ENCODE assay signal across 8 mouse cellular contexts in genomic region chr13:40916321-40917160, GRCm38 (mm10). TPM values are rescaled to one million over a fixed set of nuclear protein-coding genes. Genes with fewer than 3 reads are reported as not detected.
DNase-seq lines count a peak whose midpoint lies in the region; ATAC-seq and TF ChIP-seq lines count a peak whose summit lies in the region.

No protein-coding gene starts in this region.

- no peak for TF ChIP-seq POLR2A in liver, adult 2 months (IDR thresholded peaks at IDR 0.05; ENCODE audit: extremely low read depth, insufficient read depth, low read length)

- no peak overlapping the region; the same call in 1 of the 2 replicates for H3K9ac ChIP-seq in liver, adult 2 months (ENCODE audit: low read depth, low read length)
- no peak overlapping the region for H3K9ac ChIP-seq in embryonic facial prominence, embryonic 14.5 days (ENCODE audit: low read depth, low read length)
- H3K9ac ChIP-seq in limb, embryonic 15.5 days: no peak overlapping the region
- no peak overlapping the region for H3K9ac ChIP-seq in neural tube, embryonic 15.5 days (replicated peaks)

- H3K36me3 ChIP-seq in liver, adult 2 months (ENCODE audit: control insufficient read depth, insufficient read depth, low read length): no peaks in the 10 kb centered on the region
- H3K36me3 ChIP-seq in embryonic facial prominence, embryonic 14.5 days (ENCODE audit: control insufficient read depth, insufficient read depth, low read length): no peaks in the 10 kb centered on the region
- H3K36me3 ChIP-seq in limb, embryonic 15.5 days: no peaks in the 10 kb centered on the region
- H3K36me3 ChIP-seq in neural tube, embryonic 15.5 days: no peaks in the 10 kb centered on the region

- H3K4me1 ChIP-seq in liver, adult 2 months (ENCODE audit: control insufficient read depth, insufficient read depth, low read length): peaks cover 35% of the 10 kb centered on the region
- H3K4me1 ChIP-seq in embryonic facial prominence, embryonic 14.5 days (ENCODE audit: control insufficient read depth, insufficient read depth, low read length): peaks cover 17% of the 10 kb centered on the region; the same call in 1 of the 2 replicates
- peaks cover 19% of the 10 kb centered on the region for H3K4me1 ChIP-seq in limb, embryonic 15.5 days
- H3K4me1 ChIP-seq in neural tube, embryonic 15.5 days: peaks cover 24% of the 10 kb centered on the region

- ATAC-seq in embryonic facial prominence, embryonic 14.5 days (ENCODE audit: low read depth): no peak
- ATAC-seq in limb, embryonic 15.5 days (ENCODE audit: insufficient number of reproducible peaks, low FRiP score, low TSS enrichment, low read depth): no peak
- no peak for ATAC-seq in neural tube, embryonic 15.5 days (ENCODE audit: low FRiP score)

- 27% methylated on average over 21 of the region's 21 CpGs for WGBS in liver, adult 2 months
- 6% methylated on average over 21 of the region's 21 CpGs for WGBS in embryonic facial prominence, embryonic 14.5 days
- 7% methylated on average over 21 of the region's 21 CpGs for WGBS in limb, embryonic 15.5 days
- 6% methylated on average over 21 of the region's 21 CpGs for WGBS in neural tube, embryonic 15.5 days

- TF ChIP-seq CTCF in liver, adult 2 months (IDR thresholded peaks at IDR 0.05; ENCODE audit: low read depth, low read length): no peak

- peak; percentile 86 for DNase-seq in liver, adult 2 months (ENCODE audit: extremely low read depth, low read depth, low spot score)
- no peak for DNase-seq in liver
- peak; percentile 40 for DNase-seq in embryonic facial prominence, embryonic 14.5 days (ENCODE audit: low spot score)
- DNase-seq in gastrocnemius, postnatal 25 days: no peak
- no peak for DNase-seq in cerebellum, postnatal 25 days
- DNase-seq in layer of hippocampus, adult 9-10 months (ENCODE audit: low spot score): no peak

- no peak overlapping the region for H3K4me3 ChIP-seq in liver, adult 2 months (ENCODE audit: insufficient read depth, low read depth, low read length)
- H3K4me3 ChIP-seq in embryonic facial prominence, embryonic 14.5 days (ENCODE audit: low read depth, low read length): peak overlapping the region; percentile 46
- peak overlapping the region; percentile 48 for H3K4me3 ChIP-seq in limb, embryonic 15.5 days
- peak overlapping the region; percentile 49 for H3K4me3 ChIP-seq in neural tube, embryonic 15.5 days (replicated peaks)

- peaks cover 26% of the 10 kb centered on the region; the same call in 1 of the 2 replicates for H3K79me2 ChIP-seq in liver, adult 2 months (ENCODE audit: control insufficient read depth, insufficient read depth, low read length)

- H3K27me3 ChIP-seq in liver, adult 2 months (ENCODE audit: control insufficient read depth, insufficient read depth, low read length): no peaks in the 10 kb centered on the region
- peaks cover 22% of the 10 kb centered on the region; the same call in 1 of the 2 replicates for H3K27me3 ChIP-seq in embryonic facial prominence, embryonic 14.5 days (replicated peaks; ENCODE audit: control insufficient read depth, insufficient read depth, low read length)
- H3K27me3 ChIP-seq in limb, embryonic 15.5 days: 0 out of 2 replicates have a peak, but pooled peaks cover 7% of the 10 kb centered on the region
- no peaks in the 10 kb centered on the region for H3K27me3 ChIP-seq in neural tube, embryonic 15.5 days (replicated peaks)

- H3K9me3 ChIP-seq in embryonic facial prominence, embryonic 14.5 days (ENCODE audit: control insufficient read depth, low read length): no peaks in the 10 kb centered on the region
- no peaks in the 10 kb centered on the region for H3K9me3 ChIP-seq in limb, embryonic 15.5 days
- no peaks in the 10 kb centered on the region for H3K9me3 ChIP-seq in neural tube, embryonic 15.5 days (replicated peaks)

- H3K4me2 ChIP-seq in embryonic facial prominence, embryonic 14.5 days (ENCODE audit: low read depth, low read length): peak overlapping the region; percentile 76
- peak overlapping the region; percentile 92 for H3K4me2 ChIP-seq in limb, embryonic 15.5 days
- peak overlapping the region; percentile 83 for H3K4me2 ChIP-seq in neural tube, embryonic 15.5 days

- H3K27ac ChIP-seq in liver, adult 2 months (replicated peaks; ENCODE audit: insufficient read depth, low read depth, low read length): peak overlapping the region; percentile 62
- H3K27ac ChIP-seq in embryonic facial prominence, embryonic 14.5 days (replicated peaks; ENCODE audit: low read depth, low read length): no peak overlapping the region
- no peak overlapping the region for H3K27ac ChIP-seq in limb, embryonic 15.5 days
- no peak overlapping the region for H3K27ac ChIP-seq in neural tube, embryonic 15.5 days (replicated peaks)

RNA-seq across cellular contexts. Expression of gene Gcnt2, which starts 57.0 kb away (rescaled TPM):
- total RNA-seq in liver, adult 2 months (2014; rRNA removed): 14.7 and 18.1 TPM in 2 replicates
- 2.8 and 3.5 TPM in 2 replicates for polyA plus RNA-seq in liver, adult 2 months (2012; rRNA removed)
- 6.0 and 6.2 TPM in 2 replicates for polyA plus RNA-seq in embryonic facial prominence, embryonic 14.5 days (2014; fragmentation: Nextera tagmentation; extraction: Ambion mirVana)
- polyA plus RNA-seq in limb, embryonic 15.5 days (2015; fragmentation: Nextera tagmentation; extraction: Ambion mirVana): 3.4 and 3.7 TPM in 2 replicates
- 5.6 and 6.2 TPM in 2 replicates for polyA plus RNA-seq in neural tube, embryonic 15.5 days (2015; fragmentation: Nextera tagmentation; extraction: Ambion mirVana)
- total RNA-seq in gastrocnemius, postnatal 25 days (2021): 1 to 10 TPM; 4.9 to 5.3 TPM

Comparison
In these comparisons a context has a peak if more than half of its experiments do, and no peak if none do; other contexts are left out.
1. DNase-seq: peak in liver, adult 2 months (single experiment) and embryonic facial prominence, embryonic 14.5 days (single experiment); none in liver (single experiment), gastrocnemius, postnatal 25 days (single experiment), cerebellum, postnatal 25 days (0 of 2) and layer of hippocampus, adult 9-10 months (single experiment).
2. Peak in every context shown above with its lines, with median percentiles within 50 percentile points of each other: H3K4me2 ChIP-seq.